Mouse (Mus musculus) liver, adult 2 months (tissue): ENCODE data around the gene Gmfg. TPM values are rescaled to one million over a fixed set of nuclear protein-coding genes. Genes with fewer than 3 reads are reported as not detected.
A peak's percentile ranks its signal among the peaks of the same experiment; 100 is the strongest.

Experiments used
- DNase-seq: peaks from one replicate; pipeline ENCODE4 v3.0.0-alpha.2; 2011; ENCODE audit warnings: low read depth, low spot score; ENCODE audit errors: extremely low read depth
- H3K27ac ChIP-seq: fragments of 200-500 bp; replicated peaks from 2 replicates; pipeline ENCODE4 v1.5.1; 2012; ENCODE audit warnings: low read depth, mild to moderate bottlenecking, control low read depth, inconsistent platforms, low read length; ENCODE audit not compliant: insufficient read depth
- H3K27me3 ChIP-seq: fragments of 200-500 bp; 2 replicates; pipeline ENCODE4 v1.6.1; 2012; ENCODE audit warnings: mild to moderate bottlenecking, moderate library complexity, low read length, inconsistent platforms; ENCODE audit not compliant: control insufficient read depth, insufficient read depth
- H3K36me3 ChIP-seq: fragments of 200-500 bp; 2 replicates; pipeline ENCODE4 v1.6.1; 2012; ENCODE audit warnings: low read length, inconsistent platforms; ENCODE audit not compliant: control insufficient read depth, insufficient read depth
- H3K4me1 ChIP-seq: fragments of 200-500 bp; 2 replicates; pipeline ENCODE4 v1.6.1; 2011; ENCODE audit warnings: low read length; ENCODE audit not compliant: control insufficient read depth, insufficient read depth
- H3K4me3 ChIP-seq: fragments of 200-500 bp; 2 replicates; pipeline ENCODE4 v1.5.1; 2011; ENCODE audit warnings: low read depth, mild to moderate bottlenecking, control low read depth, low read length, moderate library complexity; ENCODE audit not compliant: insufficient read depth
- H3K79me2 ChIP-seq: fragments of 200-500 bp; 2 replicates; pipeline ENCODE4 v1.6.1; 2012; ENCODE audit warnings: inconsistent platforms, mild to moderate bottlenecking, low read length, moderate library complexity; ENCODE audit not compliant: control insufficient read depth, insufficient read depth
- H3K9ac ChIP-seq: fragments of 200-500 bp; 2 replicates; pipeline ENCODE4 v1.6.1; 2012; ENCODE audit warnings: low read depth, mild to moderate bottlenecking, control low read depth, inconsistent platforms, low read length
- CTCF ChIP-seq: fragments of 200-500 bp; IDR thresholded peaks from 2 replicates; pipeline ENCODE4 v1.5.1; 2011; ENCODE audit warnings: low read depth, low read length, control low read depth
- POLR2A ChIP-seq: fragments of 200-500 bp; IDR thresholded peaks from 2 replicates; pipeline ENCODE4 v1.6.1; 2011; ENCODE audit warnings: low read length, control low read depth; ENCODE audit not compliant: insufficient read depth; ENCODE audit errors: extremely low read depth
- WGBS: fragments of 180-500 bp; shearing (Covaris S2); methylation state at CpG from one replicate; pipeline ENCODE4 v1.1.7; 2018; 5-methylcytosine and 5-hydroxymethylcytosine counted together
- polyA plus RNA-seq: library from polyadenylated mRNA; depleted of rRNA; stranded (reverse); fragments of >200 nt; gene quantifications from 2 replicates; pipeline ENCODE4 v1.2.3, GENCODE M21; 2012
- total RNA-seq: library from RNA; depleted of rRNA; stranded (reverse); fragments of >200 nt; gene quantifications from 2 replicates; pipeline ENCODE4 v1.2.3, GENCODE M21; 2014

The Gmfg gene
- total and polyA plus RNA-seq, 2 experiments, result 4.0 to 24.4 TPM

- WGBS, result 14% methylated on average over 7 of the region's 8 CpGs
- no peak overlapping the region for H3K9ac ChIP-seq
- no peak overlapping the region for H3K27ac ChIP-seq
- H3K79me2 ChIP-seq, result no peaks in the 10 kb centered on the region
- no peak for TF ChIP-seq CTCF
- TF ChIP-seq POLR2A, result no peak
- H3K4me3 ChIP-seq, result no peak overlapping the region
- peaks cover 2% of the 10 kb centered on the region; the same call in 1 of the 2 replicates for H3K27me3 ChIP-seq
- H3K36me3 ChIP-seq, result no peaks in the 10 kb centered on the region
- H3K4me1 ChIP-seq, result no peaks in the 10 kb centered on the region
- no peak for DNase-seq
Observed at GRCm38 (mm10) chr7:28478854-28479253, 41.6 kb downstream of the Gmfg start.

- TF ChIP-seq CTCF, result no peak
- TF ChIP-seq POLR2A, result no peak
- no peak overlapping the region for H3K27ac ChIP-seq
- no peaks in the 10 kb centered on the region for H3K4me1 ChIP-seq
- H3K9ac ChIP-seq, result no peak overlapping the region
- no peak for DNase-seq
- no peaks in the 10 kb centered on the region for H3K27me3 ChIP-seq
- no peak overlapping the region for H3K4me3 ChIP-seq
- H3K79me2 ChIP-seq, result no peaks in the 10 kb centered on the region
- WGBS, result 83% methylated on average over 11 of the region's 11 CpGs
- no peaks in the 10 kb centered on the region for H3K36me3 ChIP-seq
Observed at GRCm38 (mm10) chr7:28482854-28483253, 45.6 kb downstream of the Gmfg start.

GRCm38 (mm10) chr7:28484192-28484591, 46.9 kb downstream of the Gmfg start:
- H3K27ac ChIP-seq, result no peak overlapping the region
- H3K79me2 ChIP-seq, result no peaks in the 10 kb centered on the region
- 19% methylated on average over 4 of the region's 4 CpGs for WGBS
- H3K4me1 ChIP-seq, result no peaks in the 10 kb centered on the region
- TF ChIP-seq CTCF (no peak), POLR2A (no peak)
- H3K9ac ChIP-seq, result no peak overlapping the region
- no peaks in the 10 kb centered on the region for H3K36me3 ChIP-seq
- no peak for DNase-seq
- H3K27me3 ChIP-seq, result no peaks in the 10 kb centered on the region; the same call in 1 of the 2 replicates
- H3K4me3 ChIP-seq, result no peak overlapping the region

GRCm38 (mm10) chr7:28488030-28488491, 50.8 kb downstream of the Gmfg start:
- 7% methylated on average over 16 of the region's 16 CpGs for WGBS
- H3K9ac ChIP-seq, result no peak overlapping the region

GRCm38 (mm10) chr7:28490410-28490809, 53.2 kb downstream of the Gmfg start:
- WGBS, result 4% methylated on average over 10 of the region's 10 CpGs
- Histone ChIP-seq H3K4me3 (no peak overlapping the region), H3K79me2 (no peaks in the 10 kb centered on the region), H3K4me1 (no peaks in the 10 kb centered on the region), H3K9ac (no peak overlapping the region), H3K36me3 (no peaks in the 10 kb centered on the region), H3K27ac (no peak overlapping the region), H3K27me3 (no peaks in the 10 kb centered on the region; the same call in 1 of the 2 replicates)
- peak; percentile 61 for DNase-seq
- TF ChIP-seq POLR2A (no peak), CTCF (peak; percentile 74)

More at GRCm38 (mm10) chr7:28488030-28488491, 50.8 kb downstream of the Gmfg start:
- no peaks in the 10 kb centered on the region for H3K79me2 ChIP-seq
- TF ChIP-seq POLR2A, result no peak
- no peak for TF ChIP-seq CTCF
- H3K36me3 ChIP-seq, result no peaks in the 10 kb centered on the region
- H3K4me1 ChIP-seq, result no peaks in the 10 kb centered on the region
- H3K27ac ChIP-seq, result no peak overlapping the region
- no peak for DNase-seq
- no peak overlapping the region for H3K4me3 ChIP-seq
- no peaks in the 10 kb centered on the region; the same call in 1 of the 2 replicates for H3K27me3 ChIP-seq

- TF ChIP-seq CTCF (no peak), POLR2A (no peak)
- Histone ChIP-seq H3K36me3 (no peaks in the 10 kb centered on the region), H3K4me1 (no peaks in the 10 kb centered on the region), H3K27ac (no peak overlapping the region), H3K27me3 (no peaks in the 10 kb centered on the region; the same call in 1 of the 2 replicates), H3K79me2 (no peaks in the 10 kb centered on the region), H3K4me3 (no peak overlapping the region), H3K9ac (no peak overlapping the region)
- DNase-seq, result no peak
- 36% methylated on average over 14 of the region's 14 CpGs for WGBS
Observed at GRCm38 (mm10) chr7:28490903-28491302, 53.7 kb downstream of the Gmfg start.
